8 mouse cellular contexts compared by ENCODE assay signal in the genomic region with DNA sequence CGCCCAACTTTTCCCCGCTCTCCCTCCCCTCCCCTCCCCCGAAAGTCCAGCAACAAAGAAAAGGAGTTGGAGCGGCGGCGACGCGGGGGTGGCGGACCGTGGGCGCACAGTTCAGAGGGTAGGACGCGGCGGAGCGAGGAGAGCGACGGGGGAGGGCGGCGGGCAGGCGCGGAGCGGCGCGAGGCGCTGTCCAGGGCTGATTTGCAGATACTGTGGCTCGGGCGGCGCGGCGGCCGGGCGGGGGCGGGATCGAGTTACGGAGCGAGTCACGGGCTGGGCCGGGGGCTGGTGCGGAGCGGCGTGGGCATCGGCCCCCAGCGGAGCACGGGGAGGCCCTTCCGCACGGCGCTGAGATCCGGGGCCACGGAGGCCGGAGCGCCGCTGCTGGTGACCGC. TPM values are rescaled to one million over a fixed set of nuclear protein-coding genes. Genes with fewer than 3 reads are reported as not detected.
DNase-seq lines count a peak whose midpoint lies in the region; ATAC-seq and TF ChIP-seq lines count a peak whose summit lies in the region.

No protein-coding gene starts in this region.

- peak overlapping the region; percentile 75 for H3K4me3 ChIP-seq in bone marrow macrophage, adult 2 months (ENCODE audit: insufficient read depth, low read length)
- peak overlapping the region; percentile 88 for H3K4me3 ChIP-seq in heart, embryonic 15.5 days
- peak overlapping the region; percentile 94 for H3K4me3 ChIP-seq in kidney, postnatal 0 days (replicated peaks; ENCODE audit: low read depth, low read length)
- peak overlapping the region; percentile 97 for H3K4me3 ChIP-seq in liver, postnatal 0 days (ENCODE audit: low read depth, low read length)
- H3K4me3 ChIP-seq in neural tube, embryonic 12.5 days: peak overlapping the region; percentile 97

- H3K4me2 ChIP-seq in heart, embryonic 15.5 days: peak overlapping the region; percentile 68
- H3K4me2 ChIP-seq in kidney, postnatal 0 days (ENCODE audit: low read length): peak overlapping the region; percentile 77
- peak overlapping the region; percentile 93 for H3K4me2 ChIP-seq in liver, postnatal 0 days (ENCODE audit: low read depth, low read length)
- peak overlapping the region; percentile 87 for H3K4me2 ChIP-seq in neural tube, embryonic 12.5 days (replicated peaks)

- H3K27me3 ChIP-seq in heart, embryonic 15.5 days: no peaks in the 10 kb centered on the region
- no peaks in the 10 kb centered on the region for H3K27me3 ChIP-seq in kidney, postnatal 0 days (ENCODE audit: insufficient read depth, low read length)
- H3K27me3 ChIP-seq in liver, postnatal 0 days (ENCODE audit: insufficient read depth, low read length): no peaks in the 10 kb centered on the region
- H3K27me3 ChIP-seq in neural tube, embryonic 12.5 days (replicated peaks): no peaks in the 10 kb centered on the region; the same call in 1 of the 2 replicates

- no peaks in the 10 kb centered on the region for H3K9me3 ChIP-seq in heart, embryonic 15.5 days (replicated peaks)
- no peaks in the 10 kb centered on the region for H3K9me3 ChIP-seq in kidney, postnatal 0 days (replicated peaks; ENCODE audit: low read length)
- H3K9me3 ChIP-seq in liver, postnatal 0 days (ENCODE audit: low read length): no peaks in the 10 kb centered on the region
- H3K9me3 ChIP-seq in neural tube, embryonic 12.5 days: no peaks in the 10 kb centered on the region

- H3K4me1 ChIP-seq in bone marrow macrophage, adult 2 months (ENCODE audit: control insufficient read depth, insufficient read depth, low read length): peaks cover 13% of the 10 kb centered on the region
- peaks cover 27% of the 10 kb centered on the region for H3K4me1 ChIP-seq in heart, embryonic 15.5 days (replicated peaks)
- 0 out of 2 replicates have a peak, but pooled peaks cover 4% of the 10 kb centered on the region for H3K4me1 ChIP-seq in kidney, postnatal 0 days (replicated peaks; ENCODE audit: insufficient read depth, low read length)
- peaks cover 9% of the 10 kb centered on the region; the same call in 1 of the 2 replicates for H3K4me1 ChIP-seq in liver, postnatal 0 days (ENCODE audit: insufficient read depth)
- peaks cover 4% of the 10 kb centered on the region; the same call in 1 of the 2 replicates for H3K4me1 ChIP-seq in neural tube, embryonic 12.5 days

- TF ChIP-seq CTCF in bone marrow macrophage, adult 2 months (IDR thresholded peaks at IDR 0.05; ENCODE audit: low read depth, low read length): no peak
- TF ChIP-seq CTCF in kidney, postnatal 0 days (IDR thresholded peaks at IDR 0.05; ENCODE audit: low read depth): no peak
- 0 out of 2 replicates have a peak, but pooled peaks have one; percentile 24 for TF ChIP-seq CTCF in liver, postnatal 0 days (IDR thresholded peaks at IDR 0.05; ENCODE audit: low read depth)

- H3K27ac ChIP-seq in bone marrow macrophage, adult 2 months (ENCODE audit: insufficient read depth, low read depth, low read length): peak overlapping the region; percentile 52
- peak overlapping the region; percentile 96 for H3K27ac ChIP-seq in heart, embryonic 15.5 days
- H3K27ac ChIP-seq in kidney, postnatal 0 days: peak overlapping the region; percentile 99
- peak overlapping the region; percentile 96 for H3K27ac ChIP-seq in liver, postnatal 0 days (ENCODE audit: low read depth)
- peak overlapping the region; percentile 83 for H3K27ac ChIP-seq in neural tube, embryonic 12.5 days

- H3K36me3 ChIP-seq in heart, embryonic 15.5 days: peaks cover 17% of the 10 kb centered on the region
- peaks cover 14% of the 10 kb centered on the region for H3K36me3 ChIP-seq in kidney, postnatal 0 days (ENCODE audit: insufficient read depth, low read length)
- peaks cover 14% of the 10 kb centered on the region for H3K36me3 ChIP-seq in liver, postnatal 0 days (replicated peaks; ENCODE audit: insufficient read depth, low read length)
- H3K36me3 ChIP-seq in neural tube, embryonic 12.5 days: peaks cover 19% of the 10 kb centered on the region

- H3K9ac ChIP-seq in heart, embryonic 15.5 days: peak overlapping the region; percentile 87
- H3K9ac ChIP-seq in kidney, postnatal 0 days (ENCODE audit: low read depth, low read length): peak overlapping the region; percentile 98
- peak overlapping the region; percentile 95 for H3K9ac ChIP-seq in liver, postnatal 0 days (replicated peaks)
- H3K9ac ChIP-seq in neural tube, embryonic 12.5 days: peak overlapping the region; percentile 91

- WGBS in heart, embryonic 15.5 days: 1% methylated on average over 42 of the region's 53 CpGs
- 0% methylated on average over 48 of the region's 53 CpGs for WGBS in kidney, postnatal 0 days
- 0% methylated on average over 25 of the region's 53 CpGs for WGBS in liver, postnatal 0 days (ENCODE audit: insufficient replicate concordance)
- under 1% methylated on average over 48 of the region's 53 CpGs for WGBS in neural tube, embryonic 12.5 days

- ATAC-seq in erythroid progenitor cell, adult 5-6 weeks (replicated peaks; ENCODE audit: low FRiP score, poor library complexity, severe bottlenecking): peak; percentile 79
- ATAC-seq in heart, embryonic 15.5 days (replicated peaks; ENCODE audit: insufficient number of reproducible peaks, insufficient read depth, low FRiP score, low read depth): peak; percentile 84
- peak; percentile 95 for ATAC-seq in kidney, postnatal 0 days (replicated peaks; ENCODE audit: low FRiP score, low read depth)
- ATAC-seq in liver, postnatal 0 days: peak; percentile 83
- ATAC-seq in neural tube, embryonic 12.5 days (ENCODE audit: low FRiP score, low read depth): peak; percentile 87

- no peak for TF ChIP-seq POLR2A in bone marrow macrophage, adult 2 months (IDR thresholded peaks at IDR 0.05; ENCODE audit: borderline replicate concordance, low read depth, low read length)

- peak; percentile 24 to 39 for DNase-seq in CD8-positive naive resting alpha-beta T cell, adult 2 months (ENCODE audit: low read depth in 2 of 2, low spot score in 2 of 2)
- peak; percentile 87 for DNase-seq in kidney, postnatal 0 days (ENCODE audit: low spot score)
- DNase-seq in liver, postnatal 0 days: peak; percentile 86
- peak; percentile 87 for DNase-seq in testis, postnatal 10 days (ENCODE audit: low spot score)

- TF ChIP-seq EP300 in liver, postnatal 0 days (IDR thresholded peaks at IDR 0.05; ENCODE audit: low read depth): no peak

RNA-seq across cellular contexts. Expression of a gene that starts 0.4 kb away (rescaled TPM):
- 14.2 and 16.6 TPM in 2 replicates for polyA plus RNA-seq in bone marrow macrophage, adult 2 months (2012; ENCODE audit: insufficient read depth, insufficient read length, missing spikeins)
- total RNA-seq in erythroid progenitor cell, adult 5-6 weeks (2015; ENCODE audit: low replicate concordance): 7.2 and 8.8 TPM in 2 replicates
- total RNA-seq in erythroid progenitor cell, adult 5-6 weeks (2017; ENCODE audit: low replicate concordance): 11.2 and 13.4 TPM in 2 replicates
- polyA plus RNA-seq in heart, embryonic 15.5 days (2015; fragmentation: Nextera tagmentation; extraction: Ambion mirVana): 19.3 and 22.1 TPM in 2 replicates
- polyA plus RNA-seq in kidney, postnatal 0 days (2015; fragmentation: Nextera tagmentation; extraction: Ambion mirVana): 32.7 and 34.1 TPM in 2 replicates
- polyA plus RNA-seq in liver, postnatal 0 days (2015; fragmentation: Nextera tagmentation; extraction: Ambion mirVana): 6.4 and 6.9 TPM in 2 replicates
- 18.9 and 20.6 TPM in 2 replicates for polyA plus RNA-seq in neural tube, embryonic 12.5 days (2016; fragmentation: Nextera tagmentation; extraction: Ambion mirVana)

RNA-seq across cellular contexts. Expression of a gene that starts 44.2 kb away (rescaled TPM):
- polyA plus RNA-seq in bone marrow macrophage, adult 2 months (2012; ENCODE audit: insufficient read depth, insufficient read length, missing spikeins): 10.1 and 10.5 TPM in 2 replicates
- total RNA-seq in erythroid progenitor cell, adult 5-6 weeks (2015; ENCODE audit: low replicate concordance): 6.3 and 10.5 TPM in 2 replicates
- total RNA-seq in erythroid progenitor cell, adult 5-6 weeks (2017; ENCODE audit: low replicate concordance): 11.6 and 28.2 TPM in 2 replicates
- 20.6 and 21.6 TPM in 2 replicates for polyA plus RNA-seq in heart, embryonic 15.5 days (2015; fragmentation: Nextera tagmentation; extraction: Ambion mirVana)
- polyA plus RNA-seq in kidney, postnatal 0 days (2015; fragmentation: Nextera tagmentation; extraction: Ambion mirVana): 27.0 and 28.4 TPM in 2 replicates
- polyA plus RNA-seq in liver, postnatal 0 days (2015; fragmentation: Nextera tagmentation; extraction: Ambion mirVana): 8.2 and 10.5 TPM in 2 replicates
- polyA plus RNA-seq in neural tube, embryonic 12.5 days (2016; fragmentation: Nextera tagmentation; extraction: Ambion mirVana): 37.6 and 38.6 TPM in 2 replicates

RNA-seq across cellular contexts. Expression of a gene that starts 44.3 kb away (rescaled TPM):
- 31.0 and 35.9 TPM in 2 replicates for polyA plus RNA-seq in bone marrow macrophage, adult 2 months (2012; ENCODE audit: insufficient read depth, insufficient read length, missing spikeins)
- total RNA-seq in erythroid progenitor cell, adult 5-6 weeks (2015; ENCODE audit: low replicate concordance): 43.6 and 62.5 TPM in 2 replicates
- 53.7 and 109 TPM in 2 replicates for total RNA-seq in erythroid progenitor cell, adult 5-6 weeks (2017; ENCODE audit: low replicate concordance)
- 32.7 and 39.2 TPM in 2 replicates for polyA plus RNA-seq in heart, embryonic 15.5 days (2015; fragmentation: Nextera tagmentation; extraction: Ambion mirVana)
- polyA plus RNA-seq in kidney, postnatal 0 days (2015; fragmentation: Nextera tagmentation; extraction: Ambion mirVana): 46.1 and 49.7 TPM in 2 replicates
- polyA plus RNA-seq in liver, postnatal 0 days (2015; fragmentation: Nextera tagmentation; extraction: Ambion mirVana): 16.4 and 18.6 TPM in 2 replicates
- polyA plus RNA-seq in neural tube, embryonic 12.5 days (2016; fragmentation: Nextera tagmentation; extraction: Ambion mirVana): 83.5 and 89.9 TPM in 2 replicates

RNA-seq across cellular contexts. Expression of a gene that starts 54.4 kb away (rescaled TPM):
- not detected in 2 replicates for polyA plus RNA-seq in bone marrow macrophage, adult 2 months (2012; ENCODE audit: insufficient read depth, insufficient read length, missing spikeins)
- not detected in 2 replicates for total RNA-seq in erythroid progenitor cell, adult 5-6 weeks (2015; ENCODE audit: low replicate concordance)
- not detected in 2 replicates for total RNA-seq in erythroid progenitor cell, adult 5-6 weeks (2017; ENCODE audit: low replicate concordance)
- polyA plus RNA-seq in heart, embryonic 15.5 days (2015; fragmentation: Nextera tagmentation; extraction: Ambion mirVana): 3.0 and 3.7 TPM in 2 replicates
- polyA plus RNA-seq in kidney, postnatal 0 days (2015; fragmentation: Nextera tagmentation; extraction: Ambion mirVana): 0.77 and 1.0 TPM in 2 replicates
- polyA plus RNA-seq in liver, postnatal 0 days (2015; fragmentation: Nextera tagmentation; extraction: Ambion mirVana): not detected in 2 replicates
- polyA plus RNA-seq in neural tube, embryonic 12.5 days (2016; fragmentation: Nextera tagmentation; extraction: Ambion mirVana): 3.0 and 4.1 TPM in 2 replicates

Comparison
In these comparisons a context has a peak if more than half of its experiments do, and no peak if none do; other contexts are left out.
1. Peak in every context shown above with its lines: DNase-seq, ATAC-seq, H3K4me3 ChIP-seq and H3K27ac ChIP-seq.
2. DNase-seq: peak in every context shown above with its lines; median percentile 87 in kidney, postnatal 0 days; 87 in testis, postnatal 10 days; 86 in liver, postnatal 0 days; 32 in CD8-positive naive resting alpha-beta T cell, adult 2 months.